Mouse (Mus musculus): ENCODE measurements around the gene Prss29.

Gene Prss29

GRCm38 (mm10) chr17:25318354-25318753 is at the start of gene Prss29:
Prss29 (plus strand) TSS chr17:25318654.
- ChIA-PET POLR2A (interaction anchor here in 1 of 4 experiments (0.7 kb wide), 1 partner anchor 162 kb away, joined by 3 read pairs; no protein-coding TSS in a partner anchor), CTCF (interaction anchor here in 1 of 4 experiments (0.7 kb wide), 1 partner anchor 35 kb away, joined by 3 read pairs; no protein-coding TSS in a partner anchor)

- ChIA-PET CTCF (interaction anchor here in 2 of 4 experiments (0.6 to 4.3 kb wide), 2 partner anchors 15 to 72 kb away, joined by 3 to 32 read pairs; no protein-coding TSS in a partner anchor), POLR2A (interaction anchor here in 3 of 4 experiments (0.6 to 13.7 kb wide), 17 partner anchors 6 to 937 kb away, joined by 3 to 336 read pairs (median 8); partner anchors contain the start of genes Baiap3 (in 3 of the 3), Gnptg (in 2 of the 3), Tsr3 (in 2 of the 3) and Arhgdig (in 1 of the 3))
These were observed 47.6 kb upstream of the Prss29 start for GRCm38 (mm10) chr17:25270795-25271335.

DNA sequence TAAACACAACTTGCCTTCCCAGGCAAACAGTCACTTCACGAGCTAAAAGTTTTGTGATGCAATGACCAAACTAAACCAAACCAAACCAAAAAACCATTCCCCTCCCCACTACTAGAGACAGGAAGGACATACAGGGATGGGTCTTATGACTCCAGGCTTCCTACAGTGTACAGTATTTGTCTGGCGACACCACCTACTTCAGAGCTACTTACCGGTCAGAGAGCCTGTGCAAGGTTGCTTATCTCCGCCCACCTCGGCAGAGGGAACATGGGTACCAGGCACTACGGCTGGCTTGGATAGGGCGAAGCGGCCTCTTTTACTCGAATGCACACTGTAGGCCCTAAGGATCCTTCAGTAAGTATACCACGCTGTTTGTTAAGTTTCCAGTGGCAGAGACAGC is 46.1 kb upstream of the Prss29 start:
- CTCF ChIA-PET, result interaction anchor here (0.6 to 4.3 kb wide), 5 partner anchors 10 to 568 kb away, joined by 3 to 32 read pairs (median 4); no protein-coding TSS in a partner anchor
- POLR2A ChIA-PET, result interaction anchor here (0.7 to 13.7 kb wide), 45 partner anchors 7 to 744 kb away, joined by 3 to 336 read pairs (median 5); partner anchors contain the start of genes Baiap3 (in 3 of the 4), Gnptg (in 2 of the 4), Tsr3 (in 2 of the 4) and BC003965 (in 1 of the 4)

GRCm38 (mm10) chr17:25272951-25273705 is 45.3 kb upstream of the Prss29 start:
- ChIA-PET POLR2A (interaction anchor here (0.5 to 13.7 kb wide), 110 partner anchors 8 to 745 kb away, joined by 3 to 336 read pairs (median 4); partner anchors contain the start of genes Baiap3 (in 4 of the 4), BC003965 (in 3 of the 4), Gnptg (in 3 of the 4) and Tsr3 (in 3 of the 4)), CTCF (interaction anchor here (0.5 to 4.3 kb wide), 26 partner anchors 8 to 1022 kb away, joined by 3 to 32 read pairs (median 4); partner anchors contain the start of genes BC003965 (in 1 of the 4), Ccnf (in 1 of the 4), Cramp1l (in 1 of the 4) and Gnptg (in 1 of the 4))

GRCm38 (mm10) chr17:25273706-25274501 is 44.5 kb upstream of the Prss29 start:
- POLR2A ChIA-PET, result interaction anchor here (0.5 to 13.7 kb wide), 109 partner anchors 8 to 1444 kb away, joined by 3 to 336 read pairs (median 4); partner anchors contain the start of genes BC003965 (in 3 of the 4), Baiap3 (in 3 of the 4), Gnptg (in 3 of the 4) and Tsr3 (in 3 of the 4)
- CTCF ChIA-PET, result interaction anchor here (0.5 to 4.3 kb wide), 35 partner anchors 8 to 1022 kb away, joined by 3 to 32 read pairs (median 4); partner anchors contain the start of genes BC003965 (in 1 of the 4), Ccnf (in 1 of the 4), Cramp1l (in 1 of the 4) and Fahd1 (in 1 of the 4)

GRCm38 (mm10) chr17:25274571-25275346 is 43.7 kb upstream of the Prss29 start, which contains the start of gene Ube2i:
Ube2i (minus strand) TSS chr17:25274622.
- ChIA-PET CTCF (interaction anchor here in 3 of 4 experiments (0.6 to 4.3 kb wide), 19 partner anchors 7 to 425 kb away, joined by 3 to 32 read pairs (median 6); partner anchors contain the start of genes Fahd1 (in 1 of the 3), Gnptg (in 1 of the 3), Sstr5 (in 1 of the 3) and Tsr3 (in 1 of the 3)), POLR2A (interaction anchor here (0.7 to 13.7 kb wide), 45 partner anchors 7 to 1443 kb away, joined by 3 to 336 read pairs (median 10); partner anchors contain the start of genes BC003965 (in 4 of the 4), Baiap3 (in 2 of the 4), Cramp1l (in 2 of the 4) and Gnptg (in 2 of the 4))

- ChIA-PET CTCF (no interaction called here), POLR2A (interaction anchor here in 2 of 4 experiments (2.7 to 13.7 kb wide), 7 partner anchors 8 to 92 kb away, joined by 8 to 336 read pairs (median 43); partner anchors contain the start of genes Gnptg (in 2 of the 2), Tsr3 (in 2 of the 2), BC003965 (in 1 of the 2) and Baiap3 (in 1 of the 2))
These were observed 42.6 kb upstream of the Prss29 start for GRCm38 (mm10) chr17:25275833-25276232.

DNA sequence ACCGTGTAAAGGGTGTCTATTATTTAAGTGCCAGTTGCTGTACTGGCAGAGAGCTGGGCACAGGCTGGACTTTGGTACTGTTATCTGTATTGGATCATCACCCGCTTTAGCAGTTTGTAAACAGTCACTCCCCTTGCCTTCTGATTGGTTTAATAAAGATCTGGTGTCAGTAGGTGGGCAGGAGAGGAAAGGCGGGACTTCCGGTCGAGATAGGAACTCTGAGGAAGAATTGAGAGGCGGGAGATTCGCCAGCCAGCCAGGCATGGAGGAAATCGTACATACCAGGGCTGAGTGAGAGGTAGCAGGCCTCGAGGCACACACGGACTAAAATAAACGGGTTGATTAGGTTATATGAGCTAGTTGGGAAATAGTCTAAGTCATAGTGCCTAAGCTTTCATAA is 36.3 kb upstream of the Prss29 start:
- ChIA-PET CTCF (interaction anchor here in 2 of 4 experiments (1.1 to 1.7 kb wide), 3 partner anchors 8 to 18 kb away, joined by 4 to 9 read pairs (median 9); partner anchors contain the start of gene Ube2i (in 1 of the 2)), POLR2A (interaction anchor here (0.7 to 8.3 kb wide), 14 partner anchors 9 to 754 kb away, joined by 3 to 128 read pairs (median 6); partner anchors contain the start of genes Ube2i (in 3 of the 4), BC003965 (in 1 of the 4), Msrb1 (in 1 of the 4) and Traf7 (in 1 of the 4))

- POLR2A ChIA-PET, result interaction anchor here (0.7 to 8.3 kb wide), 9 partner anchors 12 to 533 kb away, joined by 3 to 128 read pairs (median 4); partner anchors contain the start of genes Ube2i (in 2 of the 4), BC003965 (in 1 of the 4) and Sox8 (in 1 of the 4)
- CTCF ChIA-PET, result interaction anchor here (0.5 to 3.8 kb wide), 18 partner anchors 11 to 548 kb away, joined by 3 to 32 read pairs (median 3); partner anchors contain the start of genes Chtf18 (in 1 of the 4), Mapk8ip3 (in 1 of the 4), Msrb1 (in 1 of the 4) and Rpusd1 (in 1 of the 4)
These were observed 33.4 kb upstream of the Prss29 start for GRCm38 (mm10) chr17:25285033-25285432.

- ChIA-PET POLR2A (interaction anchor here in 3 of 4 experiments (0.6 to 1.5 kb wide), 9 partner anchors 14 to 660 kb away, joined by 3 to 6 read pairs (median 3); no protein-coding TSS in a partner anchor), CTCF (interaction anchor here (0.6 to 1.9 kb wide), 35 partner anchors 11 to 697 kb away, joined by 3 to 14 read pairs (median 4); partner anchors contain the start of genes Ube2i (in 2 of the 4), Chtf18 (in 1 of the 4), Gng13 (in 1 of the 4) and Rpusd1 (in 1 of the 4))
These were observed 29.6 kb upstream of the Prss29 start for GRCm38 (mm10) chr17:25288842-25289241.

GRCm38 (mm10) chr17:25290411-25290810 is 28.0 kb upstream of the Prss29 start:
- CTCF ChIA-PET, result interaction anchor here in 3 of 4 experiments (0.9 to 1.9 kb wide), 3 partner anchors 47 to 185 kb away, joined by 3 to 5 read pairs (median 4); no protein-coding TSS in a partner anchor
- POLR2A ChIA-PET, result interaction anchor here in 2 of 4 experiments (0.7 to 1.6 kb wide), 3 partner anchors 17 to 280 kb away, joined by 3 to 5 read pairs (median 4); partner anchors contain the start of genes Sox8 (in 1 of the 2) and Ube2i (in 1 of the 2)

- ChIA-PET CTCF (interaction anchor here in 2 of 4 experiments (0.6 to 0.7 kb wide), 2 partner anchors 274 to 719 kb away, joined by 3 to 5 read pairs; no protein-coding TSS in a partner anchor), POLR2A (interaction anchor here in 1 of 4 experiments (1.4 kb wide), 1 partner anchor 20 kb away, joined by 4 read pairs; no protein-coding TSS in a partner anchor)
These were observed 25.0 kb upstream of the Prss29 start for GRCm38 (mm10) chr17:25293495-25293894.

GRCm38 (mm10) chr17:25294111-25294510 is 24.3 kb upstream of the Prss29 start:
- ChIA-PET CTCF (interaction anchor here in 2 of 4 experiments (0.6 to 0.7 kb wide), 2 partner anchors 274 to 719 kb away, joined by 3 to 5 read pairs; no protein-coding TSS in a partner anchor), POLR2A (interaction anchor here in 1 of 4 experiments (1.4 kb wide), 1 partner anchor 21 kb away, joined by 4 read pairs; no protein-coding TSS in a partner anchor)

DNA sequence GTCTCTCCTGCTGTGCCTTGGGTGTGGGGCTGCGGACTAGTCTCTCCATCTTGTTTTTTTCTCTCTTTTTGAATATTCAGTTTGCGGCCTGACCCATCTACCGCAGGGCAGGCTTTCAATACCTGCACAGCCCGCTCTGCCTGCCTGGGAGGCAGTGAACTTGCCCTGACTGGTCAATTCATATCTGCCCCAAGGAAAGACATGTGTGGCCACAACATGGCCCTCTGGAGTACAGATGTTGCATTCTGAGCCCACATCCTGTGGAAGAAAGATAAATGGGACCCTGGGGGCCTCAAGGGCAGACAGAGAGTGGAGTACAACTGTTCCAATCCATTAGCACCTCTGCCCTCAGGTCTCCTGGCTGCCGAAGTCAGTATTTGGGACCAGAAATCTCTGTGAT is 20.4 kb upstream of the Prss29 start, which contains the start of gene Prss34:
TSS of gene Prss34 (plus strand) at position 301 of the 400 bp plus-strand sequence.
- ChIA-PET POLR2A (no interaction called here), CTCF (interaction anchor here in 1 of 4 experiments (0.6 kb wide), 1 partner anchor 390 kb away, joined by 3 read pairs; no protein-coding TSS in a partner anchor)

GRCm38 (mm10) chr17:25308346-25308745 is 10.1 kb upstream of the Prss29 start, which contains the start of gene Prss28:
Prss28 (plus strand) TSS chr17:25308646.
- CTCF ChIA-PET, result interaction anchor here in 2 of 4 experiments (1.2 to 1.4 kb wide), 2 partner anchors 20 to 200 kb away, joined by 4 to 8 read pairs; no protein-coding TSS in a partner anchor
- POLR2A ChIA-PET, result no interaction called here
